Mouse (Mus musculus) left cerebral cortex, postnatal 4 days (tissue): ENCODE measurements around the gene Med27. TPM values are rescaled to one million over a fixed set of nuclear protein-coding genes. Genes with fewer than 3 reads are reported as not detected.

ENCODE experiments used
- DNase-seq: peaks from one replicate; pipeline ENCODE4 v3.0.0-alpha.2; 2022
- intact Hi-C: fragments of 180-260 bp; cut with DNase I; formaldehyde crosslinking; loops from one replicate; pipeline ENCODE4 v1.15.1; 2025
- total RNA-seq, 2 experiments: library from RNA; stranded (reverse); gene quantifications; 2 replicates each; pipeline ENCODE4 v1.2.3; 2021

Gene Med27
- total RNA-seq, 2 experiments from 2014 or later, result 40.6 to 44.1 TPM

DNA sequence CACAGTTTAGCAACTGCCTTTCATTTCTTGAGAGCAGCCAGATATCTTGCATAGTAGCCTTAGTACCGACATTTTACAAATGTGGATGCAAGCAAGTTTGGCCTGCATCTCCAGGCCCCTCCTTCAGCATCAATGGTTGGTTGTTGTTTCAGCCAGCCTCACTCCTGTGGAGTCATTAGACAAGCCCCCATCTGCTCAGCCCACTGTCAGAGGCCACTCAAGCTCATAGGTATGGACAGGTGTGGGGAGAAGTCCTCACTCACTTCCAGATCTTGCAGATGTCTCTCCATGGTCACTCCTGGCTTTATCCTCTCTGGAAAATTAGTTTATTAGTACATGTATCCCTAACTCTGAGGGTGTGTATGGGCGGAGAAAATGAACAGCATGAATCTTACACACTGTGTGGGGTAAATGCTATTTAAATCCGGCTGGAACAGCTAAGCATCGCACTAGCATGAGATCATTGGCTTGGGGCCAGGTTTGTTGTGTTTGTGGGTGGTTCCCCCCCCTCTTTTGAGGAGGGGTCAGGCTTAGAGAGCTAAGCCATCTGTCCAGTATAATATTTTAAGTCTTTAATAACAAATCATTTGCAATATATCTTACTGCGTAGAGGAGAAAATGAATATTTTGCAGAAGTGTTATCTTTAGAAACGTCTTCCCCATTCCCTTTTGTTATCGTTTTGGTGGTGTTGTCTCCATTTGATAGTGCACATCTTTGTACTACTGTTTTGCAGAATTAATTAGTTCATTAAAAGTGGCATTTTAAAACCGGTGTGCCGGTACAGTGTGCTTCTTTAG is 118.4 kb downstream of the Med27 start:
- intact Hi-C loops, result no loop called here
- DNase-seq, result peak; percentile 83

DNA sequence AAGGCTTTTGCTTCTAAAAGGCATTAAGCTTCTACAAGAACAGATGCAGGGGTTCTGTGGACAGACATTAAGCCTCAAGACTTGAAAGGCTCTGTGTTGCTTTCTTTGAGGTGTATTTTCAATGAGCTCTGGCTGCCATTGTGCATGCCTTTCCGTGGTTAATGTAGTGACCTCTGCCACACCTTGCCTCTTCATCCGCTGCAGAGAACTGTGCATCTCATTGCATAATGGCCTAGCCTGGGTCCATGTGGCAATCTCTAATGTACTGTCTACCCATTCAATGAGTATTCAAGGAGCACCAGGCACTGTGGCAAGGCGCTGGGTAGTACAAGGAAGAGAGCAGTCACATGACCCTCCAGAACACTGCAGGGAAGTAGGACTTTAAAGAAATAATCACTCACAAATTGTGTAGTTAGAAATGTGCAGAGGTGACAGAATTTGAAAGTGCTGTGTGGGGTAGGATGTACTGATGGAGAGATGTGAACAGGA is 119.1 kb downstream of the Med27 start:
- no peak for DNase-seq
- intact Hi-C loops, result no loop called here

DNA sequence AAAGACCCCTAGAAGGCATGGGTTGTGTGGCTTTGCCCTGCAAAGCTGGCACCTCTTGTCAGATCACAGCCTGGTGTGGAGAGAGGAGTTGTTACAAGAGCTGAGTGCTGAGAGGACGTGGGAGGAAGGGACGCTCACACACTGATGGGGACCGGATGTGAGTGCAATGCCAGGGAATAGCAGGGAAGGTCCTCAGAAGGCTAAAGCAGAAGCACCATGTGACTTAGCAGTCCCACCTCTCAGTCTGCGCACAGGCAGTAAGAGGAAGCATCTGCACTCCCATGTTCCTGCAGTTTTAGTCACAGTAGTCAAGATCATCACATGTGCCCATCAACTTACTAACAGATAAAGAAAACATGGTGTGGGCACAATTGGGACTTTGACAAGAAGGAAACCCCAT is 119.8 kb downstream of the Med27 start:
- intact Hi-C loops, result no loop called here
- no peak for DNase-seq

DNA sequence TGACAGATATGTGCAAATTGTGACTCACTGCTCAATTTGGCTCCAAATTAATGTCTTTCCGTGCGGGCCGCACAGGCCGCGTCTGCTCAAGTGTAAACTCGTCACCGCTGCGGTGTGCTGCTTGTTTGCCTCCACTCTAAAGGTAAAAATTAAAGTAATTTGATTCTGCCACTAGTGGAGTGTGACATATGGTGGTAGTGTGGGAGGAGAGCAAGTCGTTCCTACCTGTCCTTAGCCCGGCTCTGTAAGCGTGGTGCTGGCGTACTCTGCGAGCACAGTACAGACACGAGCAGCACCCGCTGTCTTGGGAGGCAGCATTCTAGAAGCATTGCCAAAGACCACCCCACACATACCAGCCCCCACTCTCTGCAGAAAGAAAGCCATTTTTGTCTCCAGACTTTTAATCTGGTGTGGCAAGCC is 121.9 kb downstream of the Med27 start:
- intact Hi-C loops, result no loop called here
- DNase-seq, result peak; percentile 51

DNA sequence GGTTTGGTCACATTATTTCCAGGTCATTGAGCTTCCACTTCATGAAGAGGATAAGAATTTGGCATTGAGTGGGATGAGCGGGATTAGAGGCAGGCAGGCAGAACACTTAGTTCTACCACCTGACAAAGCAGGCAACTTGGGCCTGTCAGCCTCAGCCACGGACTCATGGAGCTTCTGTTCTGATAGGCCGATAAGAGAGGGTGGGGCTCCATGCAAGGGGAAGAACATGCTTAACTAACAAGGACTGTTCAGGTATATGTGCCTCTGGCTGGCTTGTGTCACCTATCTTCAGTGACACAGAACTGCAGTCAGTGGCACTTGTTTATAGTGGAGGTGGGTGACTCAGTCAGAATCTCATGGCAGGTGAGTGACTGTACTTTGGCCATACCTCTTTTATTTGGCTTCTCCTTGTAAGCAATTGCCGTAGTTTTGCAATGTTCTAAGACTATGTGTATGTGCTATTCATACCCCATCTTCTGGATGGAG is 126.4 kb downstream of the Med27 start:
- intact Hi-C loops, result no loop called here
- DNase-seq, result no peak

DNA sequence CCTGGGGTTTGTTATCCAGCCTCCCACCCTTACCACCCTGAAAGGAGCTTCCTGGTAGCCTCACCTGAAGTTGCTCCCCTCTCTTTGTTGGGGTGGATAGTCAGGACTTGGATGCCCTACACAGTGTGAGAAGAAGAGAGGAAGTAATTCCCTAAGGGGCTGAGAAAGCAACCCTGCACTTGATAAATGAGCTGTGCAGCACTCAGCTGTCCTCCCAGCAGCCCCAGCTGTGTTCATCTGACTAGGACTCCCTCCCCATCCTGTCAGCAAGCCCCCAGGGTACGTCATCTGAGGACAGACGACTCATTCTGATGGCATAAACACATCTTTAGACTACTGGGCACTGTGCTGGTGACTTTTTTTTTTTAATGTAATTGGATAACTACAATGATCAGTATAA is 127.3 kb downstream of the Med27 start:
- DNase-seq, result no peak
- intact Hi-C loops, result no loop called here

DNA sequence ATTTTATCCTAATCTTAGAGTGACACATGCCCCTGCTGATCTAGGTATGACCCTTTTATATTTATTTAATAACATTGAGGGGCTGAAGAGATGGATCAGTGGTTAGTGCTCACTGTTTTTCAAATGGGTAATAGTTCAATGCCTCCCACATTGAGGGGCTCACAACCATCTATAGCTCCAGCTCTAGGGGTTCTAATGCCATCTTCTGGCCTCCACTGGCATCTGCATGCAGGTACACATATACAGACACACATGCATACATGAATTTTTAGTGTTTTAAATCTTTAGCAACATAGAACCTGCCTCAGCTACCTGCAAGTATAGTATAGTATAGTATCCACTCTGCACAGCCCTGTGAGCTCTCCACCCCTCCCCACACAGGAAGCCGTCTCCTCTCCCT is 130.1 kb downstream of the Med27 start:
- intact Hi-C loops, result no loop called here

DNA sequence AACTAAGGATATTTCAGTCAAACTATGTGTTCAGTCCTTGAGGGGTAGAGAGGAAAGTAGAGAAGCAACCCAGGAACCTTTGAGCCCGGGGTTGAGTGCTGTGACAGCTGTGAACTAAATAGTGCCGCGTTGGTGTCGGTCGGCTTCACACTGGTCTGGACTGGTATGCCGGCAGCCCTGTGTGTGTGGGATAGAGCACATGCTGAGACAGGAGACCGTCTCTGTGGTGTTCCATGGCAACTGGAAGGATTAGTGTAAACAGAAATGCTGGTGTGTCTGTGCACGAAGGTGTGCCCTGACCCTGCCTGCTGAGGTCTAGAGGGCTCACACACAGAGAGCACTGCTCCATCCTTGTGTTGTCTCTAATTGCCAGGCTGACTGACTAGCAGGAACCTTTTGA is 135.2 kb downstream of the Med27 start:
- intact Hi-C loops, result no loop called here
- DNase-seq, result no peak

More for the DNA sequence above, 130.1 kb downstream of the Med27 start:
- no peak for DNase-seq

DNA sequence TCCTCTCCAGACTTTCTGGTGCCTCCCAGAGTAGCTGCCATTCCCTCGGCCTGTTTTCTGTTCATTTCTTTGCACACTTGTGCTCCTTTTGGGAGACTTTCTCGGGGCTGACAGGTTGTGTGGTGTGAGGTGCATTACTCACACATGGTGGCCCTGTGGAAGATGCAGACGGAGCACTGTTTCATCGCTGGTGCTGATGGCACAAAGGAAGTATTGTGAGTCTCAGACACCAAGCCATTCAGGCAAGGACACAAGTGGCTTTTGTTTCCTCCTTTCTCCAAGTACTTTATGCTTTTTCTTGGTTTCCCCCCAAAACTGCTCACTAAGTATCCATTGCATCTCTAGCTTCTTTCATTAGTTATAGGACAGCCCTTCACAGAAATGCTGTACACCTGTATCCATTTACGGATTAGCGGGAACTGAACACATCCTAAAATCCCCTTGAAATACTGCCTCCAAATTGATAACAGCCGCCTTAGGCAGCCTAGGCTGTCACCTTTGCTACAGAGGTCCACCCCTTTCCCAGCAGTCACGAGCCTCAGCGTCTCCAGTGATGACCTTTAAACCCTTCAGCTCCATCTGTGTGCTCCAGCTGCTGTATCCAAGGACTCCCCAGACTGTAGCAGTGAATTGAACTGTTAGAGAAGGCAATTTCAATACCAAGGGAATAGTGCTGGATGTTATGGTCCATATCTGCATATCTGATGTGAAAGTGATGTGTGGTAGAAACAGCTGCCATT is 136.5 kb downstream of the Med27 start:
- no peak for DNase-seq
- intact Hi-C loops, result no loop called here

DNA sequence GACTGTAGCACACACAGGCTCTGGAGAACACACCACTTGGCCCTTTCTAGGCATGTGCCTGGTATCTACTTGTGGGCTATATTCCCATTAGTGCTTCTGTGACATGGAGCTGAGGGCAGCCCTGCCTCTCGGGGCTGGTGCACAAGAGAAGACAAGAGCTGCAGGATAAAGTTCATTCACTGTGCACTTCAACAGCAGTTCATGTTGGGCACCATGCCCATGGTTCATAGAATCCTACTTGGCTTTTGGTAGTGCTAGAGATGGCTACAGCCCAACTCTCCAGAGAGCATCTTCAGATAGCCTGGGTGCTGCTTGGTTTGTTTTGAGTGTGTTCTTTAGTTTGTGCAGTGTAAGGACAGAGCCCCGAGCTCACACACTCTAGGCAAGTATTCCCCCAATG is 138.9 kb downstream of the Med27 start:
- intact Hi-C loops, result no loop called here
- peak; percentile 48 for DNase-seq

DNA sequence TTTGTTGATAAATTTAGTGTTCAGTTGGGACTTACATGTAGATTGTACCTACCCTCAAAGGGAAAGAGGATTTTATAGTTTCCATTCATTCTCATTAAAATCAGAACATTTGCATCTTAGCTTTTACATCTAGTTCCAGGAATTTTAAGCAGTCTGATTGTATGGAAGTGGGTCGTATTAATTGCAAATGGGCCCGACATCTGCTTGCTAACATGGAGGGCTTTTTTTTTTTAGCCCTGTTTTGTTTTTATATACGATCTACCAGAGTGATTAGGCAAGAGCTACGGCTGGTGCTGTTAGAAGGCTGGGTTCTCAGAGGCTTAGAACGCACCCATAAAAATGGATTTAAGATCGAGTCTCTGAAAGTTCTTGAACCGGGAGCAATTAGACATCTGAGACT is 139.9 kb downstream of the Med27 start:
- DNase-seq, result no peak
- intact Hi-C loops, result no loop called here

DNA sequence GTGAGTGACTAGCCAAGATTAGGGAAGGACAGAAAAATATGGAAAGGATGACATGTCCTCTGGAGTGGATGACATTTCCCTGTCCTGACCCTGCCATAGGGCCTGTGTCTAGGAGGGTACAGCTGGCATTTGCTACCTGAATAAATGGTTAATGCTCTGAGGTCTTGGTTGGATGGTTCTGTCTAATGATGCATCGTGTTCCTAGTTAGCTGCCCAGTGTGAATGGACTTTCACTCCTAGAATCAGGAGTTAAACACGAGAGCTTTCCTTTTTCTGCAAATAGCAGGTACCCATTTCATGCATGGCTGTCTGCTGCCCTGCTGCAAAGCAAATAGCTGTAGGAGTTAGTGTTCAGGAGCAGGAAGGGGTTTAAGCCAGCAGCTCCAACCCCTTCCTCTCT is 141.0 kb downstream of the Med27 start:
- intact Hi-C loops, result no loop called here
- no peak for DNase-seq

DNA sequence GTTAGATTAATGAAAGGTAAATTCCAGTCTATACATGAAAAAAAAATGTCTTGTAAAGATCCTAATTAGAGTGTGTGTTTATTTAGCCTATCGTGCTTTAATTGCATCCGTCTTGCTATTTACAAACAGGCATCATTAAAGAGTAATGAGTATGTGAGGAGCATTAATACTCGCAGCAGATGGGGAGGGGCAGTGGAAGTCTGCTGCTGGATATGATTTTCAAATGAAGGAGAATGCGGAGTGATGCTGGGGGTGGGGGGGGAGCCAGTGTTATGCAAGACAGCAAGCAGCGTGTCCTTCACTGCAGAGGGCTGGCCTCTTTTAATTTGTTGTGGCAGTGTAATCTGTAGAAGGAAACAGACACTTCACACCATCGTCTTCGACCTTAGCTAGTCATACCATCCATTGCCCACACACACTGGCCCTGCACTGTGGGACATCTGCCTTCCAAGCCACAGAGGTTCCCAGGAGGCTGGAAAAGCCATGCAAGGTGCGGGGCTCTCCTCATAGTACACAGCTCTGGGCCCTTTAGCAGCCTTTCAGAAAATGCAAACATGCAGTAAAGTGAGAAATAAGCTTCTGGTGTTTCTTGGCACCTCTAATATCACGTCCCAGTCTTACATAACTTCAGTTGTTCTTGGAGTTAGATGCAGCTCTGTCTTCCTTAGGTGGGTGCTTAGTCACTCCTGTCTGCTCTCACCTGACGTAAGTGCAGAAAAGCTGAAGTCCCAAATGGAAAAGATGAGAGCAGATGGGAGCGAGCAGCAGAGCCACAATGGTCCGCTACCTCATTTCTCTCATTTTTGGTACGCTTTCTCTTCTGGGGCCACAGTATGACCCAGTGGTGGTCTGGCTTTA is 142.0 kb downstream of the Med27 start:
- DNase-seq, result no peak
- intact Hi-C loops, result no loop called here

DNA sequence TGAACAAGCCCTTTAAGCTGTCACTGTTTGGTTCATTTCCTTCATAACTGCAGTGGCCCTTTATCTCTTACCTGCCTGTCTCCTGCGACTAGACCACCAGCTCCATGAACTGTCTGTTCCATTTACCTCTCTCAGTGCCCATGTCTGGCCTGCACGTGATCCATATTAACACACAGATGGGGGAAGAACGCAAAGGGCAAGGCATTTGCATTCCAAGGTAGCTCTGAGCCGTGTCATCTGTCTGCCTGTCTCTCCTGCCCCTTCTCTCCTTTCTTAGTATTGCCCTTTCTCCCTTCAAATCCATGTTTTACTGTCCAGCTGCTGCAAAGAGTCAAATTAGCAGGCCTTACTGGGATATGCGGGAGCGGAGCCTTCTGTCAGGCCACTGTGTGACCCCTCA is 145.0 kb downstream of the Med27 start:
- intact Hi-C loops, result no loop called here
- no peak for DNase-seq

DNA sequence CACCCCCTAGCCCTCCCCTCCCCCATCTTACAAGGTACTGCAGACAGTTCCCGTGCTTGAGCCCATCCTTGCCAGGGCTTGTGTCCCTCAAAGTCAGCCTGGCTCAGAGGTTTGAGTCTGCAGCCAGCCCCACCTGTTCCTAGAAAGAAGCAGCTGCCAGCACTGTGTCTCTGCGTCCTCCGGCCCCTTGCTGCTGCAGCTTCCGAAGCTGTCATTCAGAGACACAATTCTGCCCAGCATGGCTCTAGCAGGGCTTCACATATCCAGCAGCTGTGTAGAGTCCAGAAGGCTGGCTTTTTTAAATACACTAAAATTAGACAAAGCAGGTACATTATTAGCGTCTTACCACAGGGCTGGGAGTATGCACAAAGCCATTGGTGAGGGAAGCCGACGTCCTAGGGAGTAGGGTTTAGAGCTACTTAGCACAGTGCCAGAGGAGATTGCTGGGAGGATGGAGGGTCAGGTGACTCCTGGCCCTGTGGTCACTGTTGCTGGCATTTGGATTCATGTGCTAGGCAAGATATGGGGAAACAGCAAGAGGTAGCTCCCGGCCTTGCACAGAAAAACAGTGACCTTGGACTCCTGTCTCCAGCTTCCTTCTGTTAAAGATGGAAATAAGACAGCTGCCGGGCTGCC is 146.9 kb downstream of the Med27 start:
- peak; percentile 76 for DNase-seq
- intact Hi-C loops, result no loop called here

DNA sequence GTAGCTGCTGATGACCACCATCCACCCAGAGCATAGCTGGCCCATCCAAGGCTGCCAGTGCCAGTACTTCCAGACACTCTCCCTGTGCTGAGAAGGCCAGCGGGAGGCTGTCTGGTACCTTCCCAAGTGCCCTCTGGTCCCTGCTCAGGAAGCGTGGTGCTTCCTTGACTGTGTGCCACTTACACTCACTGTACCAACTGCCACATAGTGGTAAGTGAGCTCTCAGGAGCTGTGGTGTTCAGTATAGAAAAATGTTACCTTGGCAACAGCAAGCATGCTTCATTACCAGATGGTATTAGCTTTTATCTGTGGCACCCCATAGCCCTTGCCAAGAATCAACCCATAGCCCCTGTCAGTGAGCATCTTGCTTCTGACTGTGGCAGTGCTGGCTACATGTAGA is 148.7 kb downstream of the Med27 start:
- intact Hi-C loops, result no loop called here
- DNase-seq, result peak; percentile 55

DNA sequence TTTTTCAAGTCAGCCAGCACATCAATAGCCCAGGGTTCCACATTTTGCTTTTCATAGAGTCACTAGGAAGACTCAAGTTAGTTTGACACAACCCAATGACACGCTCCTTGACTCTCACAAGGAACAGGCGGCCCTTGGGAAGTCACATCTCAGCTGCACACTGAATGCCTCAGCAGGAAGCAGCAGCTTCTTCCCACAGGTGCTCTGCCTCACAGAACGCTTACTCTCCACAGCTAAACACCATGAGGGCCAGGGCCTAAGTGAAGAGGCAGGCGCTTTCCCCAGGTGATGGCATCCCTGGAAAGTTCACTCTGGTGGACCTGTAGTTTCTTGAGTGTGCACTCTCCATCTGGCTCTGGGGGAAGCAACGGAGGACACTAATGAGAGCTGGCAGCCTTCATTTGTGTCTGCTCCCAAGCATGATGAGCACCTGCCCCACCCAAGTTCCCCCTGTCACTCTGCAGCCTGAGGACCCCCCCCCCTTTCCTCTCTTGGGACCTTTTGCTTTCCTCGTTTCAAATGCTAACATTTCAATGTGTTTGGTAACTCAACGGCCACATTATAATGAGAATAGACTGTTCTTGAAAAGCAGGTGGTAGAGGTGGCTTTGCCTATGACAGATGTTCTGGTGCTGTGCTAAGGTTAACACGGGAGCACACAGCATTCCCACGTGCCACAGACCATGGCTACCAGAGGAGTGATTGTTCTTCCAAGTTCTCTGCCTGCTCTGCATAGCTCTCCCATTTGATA is 154.2 kb downstream of the Med27 start:
- intact Hi-C loops, result no loop called here
- no peak for DNase-seq

DNA sequence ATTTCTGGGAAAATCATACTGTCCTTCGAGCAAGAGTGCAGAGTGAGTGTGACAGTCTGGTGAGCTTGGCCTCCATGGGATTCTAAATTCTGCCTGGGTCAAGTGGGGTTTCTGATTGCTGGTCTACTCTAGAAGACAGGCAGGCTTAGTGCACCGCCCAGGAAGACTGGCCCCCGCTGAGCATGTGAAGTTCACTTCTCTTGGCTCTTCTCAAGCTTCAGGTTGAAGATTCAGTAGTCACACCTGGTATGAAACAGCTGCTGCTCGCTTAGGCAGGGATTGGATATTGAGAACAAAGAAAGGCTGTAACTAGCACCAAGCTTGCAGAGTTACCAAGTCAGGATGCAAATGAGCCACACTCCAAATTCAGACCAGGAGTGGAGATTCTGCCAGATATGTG is 154.8 kb downstream of the Med27 start:
- intact Hi-C loops, result no loop called here
- no peak for DNase-seq

DNA sequence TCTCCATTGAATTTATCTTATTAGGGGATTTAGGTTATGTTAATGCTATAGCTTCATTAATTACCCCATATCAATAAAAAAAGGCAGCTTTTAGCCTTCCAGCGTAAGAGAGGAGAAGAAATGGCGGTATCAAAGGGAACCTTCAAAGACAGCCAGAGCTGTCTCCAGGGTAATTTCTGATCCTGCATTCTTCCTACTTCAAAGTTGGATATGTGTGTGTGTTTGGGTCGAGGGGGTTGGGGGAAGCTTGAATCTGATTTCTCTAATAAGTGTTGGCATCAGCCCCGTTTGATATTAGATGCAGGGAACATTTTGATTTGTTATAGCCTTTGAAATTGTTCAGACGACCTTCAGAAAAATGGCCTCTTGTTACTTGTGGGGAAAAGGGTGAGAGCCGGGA is 158.2 kb downstream of the Med27 start:
- DNase-seq, result no peak

DNA sequence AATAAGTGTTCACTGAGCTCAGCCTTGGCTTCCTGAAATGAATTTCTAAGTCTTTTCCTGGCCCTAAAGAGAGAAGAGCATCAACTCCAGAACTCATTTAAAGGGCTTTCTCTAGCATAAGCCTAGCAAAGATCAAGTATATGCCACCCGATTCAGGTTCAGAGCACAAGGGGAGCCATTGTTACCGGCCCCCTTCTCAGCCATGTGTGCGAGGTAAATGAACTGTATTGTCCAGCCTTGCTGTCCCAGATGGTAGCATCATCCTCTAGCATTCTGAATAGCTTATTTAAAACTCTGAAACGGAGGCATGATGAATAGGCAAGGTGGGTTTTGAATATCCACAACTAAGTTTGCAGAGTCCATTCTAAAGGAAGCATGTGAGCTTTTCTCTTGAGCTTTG is 159.8 kb downstream of the Med27 start:
- intact Hi-C loops, result no loop called here
- no peak for DNase-seq

More for the DNA sequence above, 158.2 kb downstream of the Med27 start:
- intact Hi-C loops, result no loop called here
